Mouse (Mus musculus) hindbrain, embryonic 13.5 days (tissue): ENCODE data around the gene Zfp831. TPM values are rescaled to one million over a fixed set of nuclear protein-coding genes. Genes with fewer than 3 reads are reported as not detected.

ENCODE experiments used
- ATAC-seq: fragments of 200-750 bp; cut with Nextera tagmentation; 2 replicates; pipeline ENCODE4 v1.8.0; 2017; ENCODE audit warnings: moderate TSS enrichment; ENCODE audit not compliant: low FRiP score
- H3K27ac ChIP-seq: fragments of 300-500 bp; sonication (generic); 2 replicates; pipeline ENCODE4 v1.5.1; 2015; ENCODE audit warnings: inconsistent platforms, mild to moderate bottlenecking, moderate library complexity
- H3K27me3 ChIP-seq: fragments of 300-500 bp; sonication (generic); 2 replicates; pipeline ENCODE4 v1.6.1; 2015; ENCODE audit warnings: mild to moderate bottlenecking, inconsistent platforms
- H3K36me3 ChIP-seq: fragments of 300-500 bp; sonication (generic); 2 replicates; pipeline ENCODE4 v1.6.1; 2015; ENCODE audit warnings: mild to moderate bottlenecking, inconsistent platforms
- H3K4me1 ChIP-seq: fragments of 300-500 bp; sonication (generic); replicated peaks from 2 replicates; pipeline ENCODE4 v1.6.1; 2015; ENCODE audit warnings: inconsistent platforms
- H3K4me2 ChIP-seq: fragments of 300-500 bp; sonication (generic); 2 replicates; pipeline ENCODE4 v1.6.1; 2015; ENCODE audit warnings: inconsistent platforms, mild to moderate bottlenecking, moderate library complexity
- H3K4me3 ChIP-seq: fragments of 300-500 bp; sonication (generic); 2 replicates; pipeline ENCODE4 v1.5.1; 2015; ENCODE audit warnings: mild to moderate bottlenecking, inconsistent platforms
- H3K9ac ChIP-seq: fragments of 300-500 bp; sonication (generic); 2 replicates; pipeline ENCODE4 v1.6.1; 2015; ENCODE audit warnings: mild to moderate bottlenecking, inconsistent platforms
- H3K9me3 ChIP-seq: fragments of 300-500 bp; sonication (generic); 2 replicates; pipeline ENCODE4 v1.6.1; 2016; ENCODE audit warnings: inconsistent platforms
- WGBS: fragments of 180-500 bp; shearing (Covaris S2); methylation state at CpG from one replicate; pipeline ENCODE4 v1.1.7; 2015; 5-methylcytosine and 5-hydroxymethylcytosine counted together
- polyA plus RNA-seq: library from polyadenylated mRNA; unstranded; fragments of >200 nt; fragmentation: Nextera tagmentation; extraction: Ambion mirVana; gene quantifications from 2 replicates; pipeline ENCODE4 v1.2.1, GENCODE M21; 2015

Zfp831 gene
- polyA plus RNA-seq: not detected in 2 replicates

DNA sequence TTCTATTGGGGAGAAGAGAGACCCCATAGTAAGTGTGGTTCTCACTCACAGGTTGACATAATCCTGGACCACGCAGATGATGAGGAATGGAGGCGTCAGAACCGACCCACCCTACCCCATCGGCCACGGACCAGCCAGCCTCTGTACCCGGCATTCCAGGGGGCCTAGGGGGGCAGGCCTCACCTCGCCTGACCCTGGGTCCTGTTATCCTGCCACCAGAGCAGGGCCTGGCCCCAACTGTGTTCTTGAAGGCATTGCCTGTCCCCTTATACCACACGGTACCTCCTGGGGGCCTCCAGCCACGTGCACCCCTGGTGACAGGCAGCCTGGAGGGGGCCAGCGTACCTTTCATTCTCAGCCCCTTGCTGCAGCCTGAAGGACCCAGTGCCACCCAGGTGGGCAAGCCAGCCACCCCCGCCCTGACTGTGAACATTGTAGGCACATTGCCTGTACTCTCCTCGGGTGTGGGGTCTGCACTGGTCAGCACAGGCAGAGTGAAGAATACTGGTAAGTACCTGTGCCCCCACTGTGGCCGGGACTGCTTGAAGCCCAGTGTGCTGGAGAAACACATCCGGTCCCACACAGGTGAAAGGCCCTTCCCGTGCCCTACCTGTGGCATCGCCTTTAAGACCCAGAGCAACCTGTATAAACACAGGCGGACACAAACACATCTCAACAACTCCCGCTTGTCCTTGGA is at the start of gene Zfp831:
Gene Zfp831 (plus strand): TSS at position 87 of the 697 bp plus-strand sequence.
- Histone ChIP-seq H3K27ac (no peak within 1 kb of the TSS), H3K4me1 (no peaks in the 10 kb centered on the region), H3K4me3 (no peak within 1 kb of the TSS), H3K27me3 (no peaks in the 10 kb centered on the region), H3K36me3 (no peaks in the 10 kb centered on the region), H3K9me3 (peaks cover 10% of the 10 kb centered on the region; the same call in 1 of the 2 replicates), H3K4me2 (no peak within 1 kb of the TSS), H3K9ac (no peak within 1 kb of the TSS)
- WGBS: 86% methylated on average over 18 of the region's 18 CpGs
- ATAC-seq: no peak

DNA sequence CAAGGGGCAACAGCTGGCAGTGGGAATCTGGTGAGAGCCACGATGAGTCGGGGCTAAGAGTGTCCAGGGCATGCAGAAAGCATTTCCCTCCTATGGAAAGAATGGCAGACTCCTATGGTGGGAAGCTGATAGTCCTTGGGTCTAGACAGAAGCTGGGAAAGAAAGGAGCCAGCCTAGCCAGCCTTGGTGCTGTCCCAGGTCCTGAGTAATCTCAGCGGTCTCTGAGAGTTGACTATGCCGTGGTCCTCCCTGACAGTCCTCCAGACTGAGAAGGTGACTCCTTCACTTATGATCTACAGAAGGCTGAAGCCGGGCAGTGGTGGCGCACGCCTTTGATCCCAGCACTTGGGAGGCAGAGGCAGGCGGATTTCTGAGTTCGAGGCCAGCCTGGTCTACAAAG is 48.4 kb upstream of the Zfp831 start:
- H3K4me1 ChIP-seq: no peaks in the 10 kb centered on the region
- no peak overlapping the region for H3K9ac ChIP-seq
- ATAC-seq: no peak
- H3K9me3 ChIP-seq: no peaks in the 10 kb centered on the region
- no peak overlapping the region for H3K27ac ChIP-seq
- no peaks in the 10 kb centered on the region for H3K36me3 ChIP-seq
- H3K4me2 ChIP-seq: no peak overlapping the region
- H3K27me3 ChIP-seq: no peaks in the 10 kb centered on the region
- no peak overlapping the region for H3K4me3 ChIP-seq
- 80% methylated on average over 9 of the region's 9 CpGs for WGBS

DNA sequence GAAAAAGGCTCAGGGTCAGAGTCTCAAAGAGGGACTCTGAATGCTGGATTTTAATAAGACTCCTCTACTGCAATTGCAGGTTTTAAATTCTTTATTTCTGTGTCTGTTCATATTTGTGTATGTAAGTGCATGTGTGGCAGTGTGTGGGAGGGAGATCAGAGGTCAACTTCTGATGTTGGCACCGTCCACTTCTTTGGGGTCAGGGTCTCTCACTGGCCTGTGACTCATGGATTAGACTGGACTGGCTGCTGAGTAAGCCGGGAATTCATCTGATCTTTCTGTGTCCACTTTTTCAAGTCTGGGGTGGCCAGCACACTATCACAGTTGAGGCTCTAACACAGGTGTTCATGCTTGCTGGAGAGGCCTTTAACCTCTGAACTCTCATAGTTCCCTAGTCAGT is 47.7 kb upstream of the Zfp831 start:
- Histone ChIP-seq H3K9ac (no peak overlapping the region), H3K4me3 (no peak overlapping the region), H3K36me3 (no peaks in the 10 kb centered on the region), H3K27ac (no peak overlapping the region), H3K4me1 (no peaks in the 10 kb centered on the region), H3K27me3 (no peaks in the 10 kb centered on the region), H3K9me3 (no peaks in the 10 kb centered on the region), H3K4me2 (no peak overlapping the region)
- 84% methylated on average over 2 of the region's 2 CpGs for WGBS
- no peak for ATAC-seq

DNA sequence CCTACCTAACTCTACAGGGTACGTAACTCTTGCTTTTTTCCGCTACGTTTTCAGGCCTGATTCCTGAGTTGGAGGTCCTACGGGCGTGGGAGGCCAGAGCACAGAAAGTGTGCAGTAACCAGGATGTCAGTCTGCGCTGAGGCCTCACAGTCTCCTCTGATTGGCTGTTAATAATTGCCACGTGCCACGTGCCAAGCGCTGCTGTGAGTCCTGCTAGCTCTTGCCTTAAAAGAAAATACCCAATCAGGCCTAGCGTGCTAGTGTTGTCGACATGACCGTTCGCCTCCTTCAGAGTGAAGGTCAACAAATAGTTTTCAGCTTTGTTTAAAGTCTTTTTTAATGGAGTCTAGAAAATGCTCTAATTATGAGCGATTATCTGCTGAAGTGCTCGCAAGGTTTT is 46.9 kb upstream of the Zfp831 start:
- Histone ChIP-seq H3K4me1 (no peaks in the 10 kb centered on the region), H3K9me3 (no peaks in the 10 kb centered on the region), H3K4me2 (no peak overlapping the region), H3K4me3 (no peak overlapping the region), H3K9ac (no peak overlapping the region), H3K27ac (no peak overlapping the region), H3K27me3 (no peaks in the 10 kb centered on the region), H3K36me3 (no peaks in the 10 kb centered on the region)
- ATAC-seq: no peak
- WGBS: 90% methylated on average over 15 of the region's 15 CpGs

DNA sequence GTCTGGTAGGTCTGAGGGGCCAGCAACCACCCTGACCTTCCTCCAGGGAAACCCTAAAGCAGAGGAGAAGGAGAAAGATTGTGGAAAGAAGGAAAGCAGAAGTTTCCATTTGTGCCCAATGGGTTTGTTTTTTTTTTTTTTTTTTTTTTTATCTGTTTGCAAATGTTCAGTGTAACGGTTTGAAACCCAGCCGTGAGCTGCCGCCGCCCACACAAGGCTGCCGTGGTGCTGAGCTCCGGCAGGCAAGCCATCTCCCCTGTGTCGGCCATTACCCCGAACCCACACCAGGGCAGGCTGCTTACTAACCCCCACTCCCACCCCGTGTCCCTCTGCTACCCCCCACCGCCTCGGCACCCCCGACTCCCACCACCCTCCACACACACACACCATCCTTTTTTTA is 44.9 kb upstream of the Zfp831 start:
- H3K27me3 ChIP-seq: no peaks in the 10 kb centered on the region
- ATAC-seq: no peak

DNA sequence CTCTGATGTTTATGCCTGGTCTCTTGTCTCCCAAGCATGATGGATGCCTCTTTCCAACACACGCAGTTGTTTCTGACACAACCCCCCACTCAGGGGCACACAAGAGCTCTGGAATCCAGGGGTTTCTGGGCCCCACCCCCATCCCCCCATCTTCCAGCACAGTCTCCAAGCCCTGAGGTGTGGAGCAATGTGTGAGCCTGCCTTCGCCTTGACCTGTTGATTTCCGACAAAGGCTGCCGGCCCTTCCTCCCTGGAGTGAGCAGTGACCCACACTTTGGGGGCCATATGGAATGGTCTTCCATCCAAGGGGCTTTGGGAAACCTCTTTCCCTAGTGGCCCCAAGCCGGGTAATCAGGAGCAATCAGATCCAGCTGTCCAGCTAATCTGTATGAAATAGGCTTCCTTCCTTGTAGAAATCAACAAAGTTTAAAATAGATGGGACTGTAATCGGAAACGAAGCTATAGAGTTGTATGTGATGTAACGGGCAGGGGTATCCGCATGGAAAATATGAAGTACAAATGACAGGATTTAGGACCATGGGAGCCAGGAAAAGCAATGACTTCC is 44.2 kb upstream of the Zfp831 start:
- Histone ChIP-seq H3K9me3 (no peaks in the 10 kb centered on the region), H3K4me1 (no peaks in the 10 kb centered on the region), H3K9ac (no peak overlapping the region), H3K27me3 (no peaks in the 10 kb centered on the region), H3K4me3 (no peak overlapping the region), H3K36me3 (no peaks in the 10 kb centered on the region), H3K4me2 (no peak overlapping the region), H3K27ac (no peak overlapping the region)
- WGBS: 84% methylated on average over 9 of the region's 9 CpGs
- ATAC-seq: no peak

More for the DNA sequence above, 44.9 kb upstream of the Zfp831 start:
- H3K4me2 ChIP-seq: no peak overlapping the region
- WGBS: 76% methylated on average over 12 of the region's 12 CpGs
- H3K9ac ChIP-seq: no peak overlapping the region
- no peaks in the 10 kb centered on the region for H3K4me1 ChIP-seq
- no peak overlapping the region for H3K4me3 ChIP-seq
- H3K36me3 ChIP-seq: no peaks in the 10 kb centered on the region
- no peak overlapping the region for H3K27ac ChIP-seq
- no peaks in the 10 kb centered on the region for H3K9me3 ChIP-seq

DNA sequence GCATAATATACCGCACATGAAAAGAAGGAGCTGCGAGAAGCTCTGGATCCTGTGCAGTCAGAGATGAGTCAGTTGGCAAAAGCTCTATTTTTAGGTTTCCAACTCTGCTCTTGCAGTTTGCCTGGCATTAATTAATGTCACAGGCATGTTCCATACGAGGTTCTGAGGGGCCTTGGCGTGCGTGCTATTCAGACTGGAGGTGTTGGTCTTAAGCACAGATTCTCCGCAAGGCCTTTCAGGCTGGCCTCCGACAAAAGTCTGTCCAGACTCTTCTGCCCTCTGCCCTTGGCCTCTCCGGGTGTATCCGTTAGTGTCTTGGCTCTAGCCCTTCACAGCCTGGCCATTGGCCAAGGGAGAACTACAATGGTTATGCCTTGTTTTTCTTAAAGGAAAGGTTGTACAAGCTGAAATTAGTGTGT is 43.5 kb upstream of the Zfp831 start:
- no peak overlapping the region for H3K4me3 ChIP-seq
- no peaks in the 10 kb centered on the region for H3K27me3 ChIP-seq
- H3K36me3 ChIP-seq: no peaks in the 10 kb centered on the region
- H3K4me2 ChIP-seq: no peak overlapping the region
- H3K9me3 ChIP-seq: no peaks in the 10 kb centered on the region
- no peak for ATAC-seq
- H3K4me1 ChIP-seq: no peaks in the 10 kb centered on the region
- H3K9ac ChIP-seq: no peak overlapping the region
- 79% methylated on average over 9 of the region's 9 CpGs for WGBS
- no peak overlapping the region for H3K27ac ChIP-seq

DNA sequence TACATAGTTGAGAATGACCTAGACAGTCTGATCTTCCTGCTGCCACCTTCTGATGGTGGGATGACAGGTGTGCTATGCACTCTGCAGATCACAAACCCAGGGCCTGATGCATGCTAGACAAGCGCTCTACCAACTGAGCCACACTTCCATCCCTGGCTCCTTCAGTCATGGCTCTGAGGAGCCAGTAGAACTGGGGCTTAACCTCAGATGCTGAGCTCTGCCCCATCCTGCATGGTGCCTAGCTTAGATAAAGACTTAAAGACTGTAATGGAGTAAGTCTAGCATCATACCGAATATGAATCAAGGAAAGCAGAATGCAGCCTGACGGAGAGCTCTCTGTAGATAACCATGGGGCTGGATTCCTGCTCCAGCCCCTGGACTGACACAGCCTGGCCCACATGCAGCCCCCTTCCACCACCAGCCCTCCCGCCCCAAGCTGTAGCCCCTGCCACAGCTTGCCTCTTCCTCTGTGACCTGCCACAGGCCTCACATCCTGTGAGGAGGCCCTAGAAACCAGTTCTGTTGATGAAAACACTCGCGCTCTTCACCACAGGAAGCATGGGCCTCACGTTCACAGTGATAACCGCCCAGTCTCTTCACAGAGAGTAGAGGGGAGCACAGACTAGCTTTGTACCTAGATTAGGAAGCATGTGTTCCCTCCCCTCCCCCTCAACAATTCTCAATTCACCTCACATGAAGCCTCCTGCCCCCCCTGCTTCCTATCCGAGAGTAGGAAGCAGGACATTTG is 41.2 kb upstream of the Zfp831 start:
- 78% methylated on average over 9 of the region's 9 CpGs for WGBS

DNA sequence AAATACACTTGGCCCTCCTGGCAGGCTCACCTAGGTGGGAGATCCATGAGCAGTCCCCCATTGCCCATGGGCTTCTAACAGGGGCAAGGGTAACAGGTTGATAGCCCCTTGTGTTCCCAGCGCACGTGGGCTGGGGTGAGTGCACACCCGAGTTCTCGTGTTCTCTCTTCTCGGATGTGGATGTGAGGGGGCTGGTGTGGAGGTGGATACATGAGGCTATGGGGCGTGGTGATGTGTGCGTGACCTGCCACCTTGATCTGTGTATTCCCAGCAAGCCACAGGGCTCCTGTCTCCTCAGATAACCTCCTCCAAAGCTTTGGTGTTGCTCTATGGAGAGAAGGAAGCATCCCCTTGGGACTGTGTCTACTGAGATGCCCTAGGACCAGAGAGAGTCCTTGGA is 40.0 kb upstream of the Zfp831 start:
- H3K4me2 ChIP-seq: no peak overlapping the region
- no peaks in the 10 kb centered on the region for H3K9me3 ChIP-seq
- H3K27ac ChIP-seq: no peak overlapping the region
- H3K36me3 ChIP-seq: no peaks in the 10 kb centered on the region
- H3K4me1 ChIP-seq: no peaks in the 10 kb centered on the region
- ATAC-seq: no peak
- WGBS: 96% methylated on average over 7 of the region's 7 CpGs
- no peak overlapping the region for H3K4me3 ChIP-seq
- no peaks in the 10 kb centered on the region for H3K27me3 ChIP-seq
- no peak overlapping the region for H3K9ac ChIP-seq

More for the DNA sequence above, 41.2 kb upstream of the Zfp831 start:
- Histone ChIP-seq H3K4me1 (no peaks in the 10 kb centered on the region), H3K27ac (no peak overlapping the region), H3K9ac (no peak overlapping the region), H3K27me3 (no peaks in the 10 kb centered on the region), H3K36me3 (no peaks in the 10 kb centered on the region), H3K4me3 (no peak overlapping the region), H3K9me3 (no peaks in the 10 kb centered on the region), H3K4me2 (no peak overlapping the region)
- ATAC-seq: no peak

DNA sequence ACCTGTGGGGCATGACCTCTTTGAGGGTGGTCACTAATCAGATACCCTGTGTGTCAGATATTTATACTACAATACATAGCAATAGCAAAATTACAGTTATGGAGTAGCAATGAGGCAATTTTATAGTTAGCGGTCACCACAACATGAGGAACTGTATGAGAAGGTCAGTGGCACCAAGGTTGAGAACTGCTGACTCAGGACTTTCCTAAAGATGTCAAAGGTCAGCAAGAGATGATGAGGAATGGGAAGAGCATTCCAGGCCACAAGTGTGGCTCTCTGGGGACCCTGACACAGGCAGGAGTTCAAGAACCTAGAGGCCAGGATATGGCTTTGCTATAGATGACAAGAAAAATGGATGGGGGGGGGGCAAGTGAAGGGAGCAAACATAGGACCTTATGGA is 38.3 kb upstream of the Zfp831 start:
- no peaks in the 10 kb centered on the region for H3K36me3 ChIP-seq
- H3K27ac ChIP-seq: no peak overlapping the region
- H3K4me1 ChIP-seq: no peaks in the 10 kb centered on the region
- no peak overlapping the region for H3K9ac ChIP-seq
- no peaks in the 10 kb centered on the region for H3K9me3 ChIP-seq
- H3K4me2 ChIP-seq: no peak overlapping the region
- ATAC-seq: no peak
- WGBS: 96% methylated on average over 1 of the region's 1 CpGs
- H3K27me3 ChIP-seq: no peaks in the 10 kb centered on the region
- no peak overlapping the region for H3K4me3 ChIP-seq

DNA sequence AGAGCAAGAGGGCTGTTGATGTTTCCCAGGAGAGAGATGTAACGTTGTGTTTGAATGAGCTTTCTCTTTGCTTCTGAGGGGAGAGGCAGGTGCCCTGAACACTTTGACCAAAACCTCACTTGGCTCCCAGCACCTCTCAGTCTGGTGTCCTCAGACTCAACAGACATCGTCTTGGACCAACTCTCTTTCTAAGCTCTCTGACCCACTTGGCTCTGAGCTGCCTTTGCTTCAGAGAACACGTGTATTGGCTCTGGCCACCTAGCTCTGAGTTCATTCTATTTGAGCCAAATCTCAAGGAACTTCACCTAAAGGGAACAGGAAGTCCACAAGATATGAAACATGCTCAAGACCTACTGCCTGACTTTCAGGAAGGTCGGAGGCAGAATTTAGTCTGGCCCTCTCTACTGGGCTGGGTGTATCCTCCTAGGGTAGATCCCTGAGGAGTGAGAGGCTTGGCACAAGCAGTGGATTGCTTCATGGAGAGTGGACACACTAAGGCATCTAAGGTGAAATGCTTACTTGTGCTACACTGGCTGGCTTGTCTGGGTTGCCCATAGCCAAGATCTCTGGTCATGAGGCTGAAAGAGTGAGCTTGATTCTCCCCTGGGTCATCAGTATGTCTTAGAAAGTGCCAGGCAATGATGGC is 37.8 kb upstream of the Zfp831 start:
- no peak overlapping the region for H3K9ac ChIP-seq
- H3K4me3 ChIP-seq: no peak overlapping the region
- ATAC-seq: no peak
- H3K4me2 ChIP-seq: no peak overlapping the region
- no peaks in the 10 kb centered on the region for H3K4me1 ChIP-seq
- 94% methylated on average over 4 of the region's 4 CpGs for WGBS
- H3K9me3 ChIP-seq: no peaks in the 10 kb centered on the region
- H3K27ac ChIP-seq: no peak overlapping the region
- H3K27me3 ChIP-seq: no peaks in the 10 kb centered on the region
- no peaks in the 10 kb centered on the region for H3K36me3 ChIP-seq

DNA sequence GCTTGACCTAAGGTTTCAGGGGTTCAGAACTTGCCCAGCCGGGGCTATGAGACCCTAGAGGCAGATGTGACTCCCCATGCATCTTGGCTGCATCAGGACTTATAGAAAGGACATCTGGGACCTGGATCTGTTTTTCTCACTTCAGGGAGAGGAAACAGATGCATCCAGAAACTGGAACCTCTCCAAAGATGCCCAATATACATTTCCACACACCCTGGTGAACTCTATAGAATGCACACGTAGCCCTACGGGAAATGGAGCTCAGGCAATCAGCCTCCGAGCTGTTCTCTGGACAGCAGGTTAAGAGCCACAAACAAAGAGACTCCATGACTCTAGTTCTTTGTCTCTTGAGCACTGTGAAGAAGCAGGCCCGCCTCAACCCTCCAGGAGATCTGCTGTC is 37.0 kb upstream of the Zfp831 start:
- Histone ChIP-seq H3K36me3 (no peaks in the 10 kb centered on the region), H3K9me3 (no peaks in the 10 kb centered on the region), H3K9ac (no peak overlapping the region), H3K4me1 (no peaks in the 10 kb centered on the region), H3K27me3 (no peaks in the 10 kb centered on the region), H3K27ac (no peak overlapping the region), H3K4me2 (no peak overlapping the region), H3K4me3 (no peak overlapping the region)
- WGBS: 63% methylated on average over 5 of the region's 5 CpGs
- no peak for ATAC-seq
